Mouse (Mus musculus) lung, embryonic 14.5 days (tissue): ENCODE measurements around the gene Drp2. TPM values are rescaled to one million over a fixed set of nuclear protein-coding genes. Genes with fewer than 3 reads are reported as not detected.

Experiments
- ATAC-seq: fragments of 200-750 bp; cut with Nextera tagmentation; 2 replicates; pipeline ENCODE4 v1.8.0; 2017; ENCODE audit warnings: mild to moderate bottlenecking, moderate TSS enrichment, moderate library complexity; ENCODE audit not compliant: insufficient read depth
- DNase-seq: peaks from one replicate; pipeline ENCODE4 v3.0.0-alpha.2; 2015
- H3K27ac ChIP-seq: fragments of 300-500 bp; sonication (generic); 2 replicates; pipeline ENCODE4 v1.5.1; 2014; ENCODE audit warnings: low read depth, mild to moderate bottlenecking, moderate library complexity
- H3K27me3 ChIP-seq: fragments of 300-500 bp; sonication (generic); 2 replicates; pipeline ENCODE4 v1.6.1; 2014; ENCODE audit warnings: low read length, control low read depth; ENCODE audit not compliant: insufficient read depth
- H3K36me3 ChIP-seq: fragments of 300-500 bp; sonication (generic); 2 replicates; pipeline ENCODE4 v1.6.1; 2014; ENCODE audit warnings: control low read depth; ENCODE audit not compliant: insufficient read depth
- H3K4me1 ChIP-seq: fragments of 300-500 bp; sonication (generic); 2 replicates; pipeline ENCODE4 v1.6.1; 2014; ENCODE audit warnings: antibody characterized with exemption, control low read depth; ENCODE audit not compliant: insufficient read depth
- H3K4me2 ChIP-seq: fragments of 300-500 bp; sonication (generic); 2 replicates; pipeline ENCODE4 v1.6.1; 2014; ENCODE audit warnings: mild to moderate bottlenecking
- H3K4me3 ChIP-seq: fragments of 300-500 bp; sonication (generic); 2 replicates; pipeline ENCODE4 v1.5.1; 2014; ENCODE audit warnings: low read depth, low read length
- H3K9ac ChIP-seq: fragments of 300-500 bp; sonication (generic); 2 replicates; pipeline ENCODE4 v1.6.1; 2014
- H3K9me3 ChIP-seq: fragments of 300-500 bp; sonication (generic); 2 replicates; pipeline ENCODE4 v1.6.1; 2016; ENCODE audit warnings: low read depth, low read length, control low read depth
- CTCF ChIP-seq: IDR thresholded peaks from 2 replicates; pipeline ENCODE4 v1.5.1; 2016; ENCODE audit warnings: antibody characterized with exemption, low read depth
- WGBS: fragments of 180-500 bp; shearing (Covaris S2); extraction: QIAGEN DNeasy Blood & Tissue Kit; methylation state at CpG from one replicate; pipeline ENCODE4 v1.1.7; 2014; 5-methylcytosine and 5-hydroxymethylcytosine counted together
- polyA plus RNA-seq: library from polyadenylated mRNA; unstranded; fragments of >200 nt; fragmentation: Nextera tagmentation; extraction: Ambion mirVana; gene quantifications from 2 replicates; pipeline ENCODE4 v1.2.1, GENCODE M21; 2014

Gene Drp2
- polyA plus RNA-seq, 1 experiment from 2014 or later, result 0.99 TPM

GRCm38 (mm10) chrX:134426819-134427218 is 22.5 kb downstream of the Drp2 start:
- no peak for TF ChIP-seq CTCF
- Histone ChIP-seq H3K36me3 (no peaks in the 10 kb centered on the region), H3K27me3 (no peaks in the 10 kb centered on the region), H3K4me3 (no peak overlapping the region), H3K9ac (no peak overlapping the region), H3K4me2 (no peak overlapping the region), H3K4me1 (no peaks in the 10 kb centered on the region), H3K9me3 (no peaks in the 10 kb centered on the region), H3K27ac (no peak overlapping the region)
- DNase-seq (no peak), ATAC-seq (no peak)
- 58% methylated on average over 6 of the region's 6 CpGs for WGBS

GRCm38 (mm10) chrX:134427307-134427706 is 23.0 kb downstream of the Drp2 start:
- H3K4me2 ChIP-seq, result no peak overlapping the region
- no peak overlapping the region for H3K4me3 ChIP-seq
- no peak overlapping the region for H3K27ac ChIP-seq
- no peak for DNase-seq
- no peaks in the 10 kb centered on the region for H3K27me3 ChIP-seq
- no peak overlapping the region for H3K9ac ChIP-seq
- no peak for ATAC-seq
- H3K4me1 ChIP-seq, result no peaks in the 10 kb centered on the region
- no peaks in the 10 kb centered on the region for H3K9me3 ChIP-seq
- TF ChIP-seq CTCF, result no peak
- H3K36me3 ChIP-seq, result no peaks in the 10 kb centered on the region
- 40% methylated on average over 3 of the region's 3 CpGs for WGBS

- H3K9ac ChIP-seq, result no peak overlapping the region
- 0 out of 2 replicates have a peak, but pooled peaks have one; percentile 49 for ATAC-seq
- TF ChIP-seq CTCF, result no peak
- peak; percentile 14 for DNase-seq
- H3K9me3 ChIP-seq, result peaks cover 10% of the 10 kb centered on the region; the same call in 1 of the 2 replicates
- no peaks in the 10 kb centered on the region for H3K36me3 ChIP-seq
- H3K27me3 ChIP-seq, result no peaks in the 10 kb centered on the region
- H3K4me1 ChIP-seq, result no peaks in the 10 kb centered on the region
- peak overlapping the region; percentile 23; the same call in 1 of the 2 replicates for H3K4me2 ChIP-seq
- H3K4me3 ChIP-seq, result no peak overlapping the region
- WGBS, result 68% methylated on average over 46 of the region's 67 CpGs
- H3K27ac ChIP-seq, result no peak overlapping the region
These were observed 70.8 kb downstream of the Drp2 start for GRCm38 (mm10) chrX:134474988-134475710.

GRCm38 (mm10) chrX:134476290-134476689 is 71.9 kb downstream of the Drp2 start, which contains the start of gene Taf7l:
Taf7l (minus strand) TSS chrX:134476490.
- DNase-seq, result no peak
- Histone ChIP-seq H3K4me1 (no peaks in the 10 kb centered on the region), H3K4me3 (no peak within 1 kb of the TSS), H3K27me3 (no peaks in the 10 kb centered on the region), H3K27ac (no peak within 1 kb of the TSS), H3K4me2 (peak within 1 kb of the TSS; percentile 23; the same call in 1 of the 2 replicates), H3K9me3 (peaks cover 10% of the 10 kb centered on the region; the same call in 1 of the 2 replicates), H3K9ac (no peak within 1 kb of the TSS), H3K36me3 (no peaks in the 10 kb centered on the region)
- 87% methylated on average over 25 of the region's 25 CpGs for WGBS
- ATAC-seq, result no peak
- no peak for TF ChIP-seq CTCF

- Histone ChIP-seq H3K4me1 (no peaks in the 10 kb centered on the region), H3K9ac (no peak overlapping the region), H3K4me2 (no peak overlapping the region), H3K27ac (no peak overlapping the region), H3K4me3 (no peak overlapping the region), H3K27me3 (no peaks in the 10 kb centered on the region), H3K36me3 (no peaks in the 10 kb centered on the region), H3K9me3 (no peaks in the 10 kb centered on the region)
- 26% methylated on average over 3 of the region's 3 CpGs for whole genome bisulfite sequencing
- no peak for ATAC-seq
- TF ChIP-seq CTCF, result no peak
- DNase-seq, result no peak
These were observed 77.4 kb downstream of the Drp2 start for GRCm38 (mm10) chrX:134481720-134482119.

GRCm38 (mm10) chrX:134500651-134501050 is 96.3 kb downstream of the Drp2 start:
- Histone ChIP-seq H3K4me1 (no peaks in the 10 kb centered on the region), H3K36me3 (no peaks in the 10 kb centered on the region), H3K4me3 (no peak overlapping the region), H3K9ac (no peak overlapping the region), H3K9me3 (no peaks in the 10 kb centered on the region), H3K27me3 (no peaks in the 10 kb centered on the region), H3K4me2 (no peak overlapping the region), H3K27ac (no peak overlapping the region)
- WGBS, result 82% methylated on average over 8 of the region's 8 CpGs
- DNase-seq, result no peak
- no peak for TF ChIP-seq CTCF
- no peak for ATAC-seq

Other genes with a start within 250 kb of the Drp2 start
- 0.32 TPM in 2 replicates for gene Xkrx, start 242.5 kb upstream of the Drp2 start, polyA plus RNA-seq
- gene Arl13a, start 217.1 kb upstream of the Drp2 start, polyA plus RNA-seq, result not detected in 2 replicates
- 2.8 and 3.1 TPM in 2 replicates for gene Nox1, start 182.6 kb upstream of the Drp2 start, polyA plus RNA-seq
- 16.7 and 18.0 TPM in 2 replicates for gene Trmt2b, start 127.6 kb upstream of the Drp2 start, polyA plus RNA-seq
- gene Tmem35a, start 109.3 kb upstream of the Drp2 start, polyA plus RNA-seq, result 3.7 and 4.0 TPM in 2 replicates
- 45.5 and 46.1 TPM in 2 replicates for gene Cenpi, start 96.5 kb upstream of the Drp2 start, polyA plus RNA-seq
- gene Taf7l, start 71.9 kb downstream of the Drp2 start, polyA plus RNA-seq, result not detected in 2 replicates
- 81.8 and 88.5 TPM in 2 replicates for gene Timm8a1, start 137.3 kb downstream of the Drp2 start, polyA plus RNA-seq
- gene Btk, start 179.0 kb downstream of the Drp2 start, polyA plus RNA-seq, result 0.84 and 1.2 TPM in 2 replicates
- gene Rpl36a, start 181.1 kb downstream of the Drp2 start, polyA plus RNA-seq, result 491 and 582 TPM in 2 replicates
- gene Gla, start 196.6 kb downstream of the Drp2 start, polyA plus RNA-seq, result 3.0 and 5.1 TPM in 2 replicates
- 112 TPM in 2 replicates for gene Hnrnph2, start 196.6 kb downstream of the Drp2 start, polyA plus RNA-seq